Mouse (Mus musculus): Measurements from ENCODE around the gene Npas1.

- TF ChIP-seq CTCF (IDR thresholded peaks at IDR 0.05; ENCODE audit: insufficient read depth, low read depth, low read length) (no peak), POLR2A (IDR thresholded peaks at IDR 0.05; ENCODE audit: insufficient read depth, low read depth, low read length) (no peak)
Observed at GRCm38 (mm10) chr7:16433352-16433971, 44.1 kb downstream of the Npas1 start.

All from olfactory bulb, adult 2 months (tissue).